Mouse (Mus musculus) adrenal gland, adult 2 months (tissue): Measurements from ENCODE around the gene Mad1l1. TPM values are rescaled to one million over a fixed set of nuclear protein-coding genes. Genes with fewer than 3 reads are reported as not detected.

Experiments used
- DNase-seq: peaks from one replicate; pipeline ENCODE4 v3.0.0; 2021
- polyA plus RNA-seq: library from polyadenylated mRNA; depleted of rRNA; stranded (reverse); fragments of >200 nt; gene quantifications from 2 replicates; pipeline ENCODE4 v1.2.3, GENCODE M21; 2012
- total RNA-seq, 2 experiments: library from RNA; stranded (reverse); gene quantifications; 2 replicates each; pipeline ENCODE4 v1.2.3; 2021

Mad1l1 gene
- total and polyA plus RNA-seq, 3 experiments: 12.4 to 21.0 (median 20.5) TPM

GRCm38 (mm10) chr5:140258633-140259032, 62.7 kb downstream of the Mad1l1 start:
- no peak for DNase-seq

GRCm38 (mm10) chr5:140258035-140258434, 63.3 kb downstream of the Mad1l1 start:
- no peak for DNase-seq

- no peak for DNase-seq
Observed at GRCm38 (mm10) chr5:140257439-140257838, 63.9 kb downstream of the Mad1l1 start.

GRCm38 (mm10) chr5:140256685-140257084, 64.7 kb downstream of the Mad1l1 start:
- no peak for DNase-seq

- DNase-seq: no peak
Observed at GRCm38 (mm10) chr5:140255265-140255664, 66.1 kb downstream of the Mad1l1 start.

- no peak for DNase-seq
Observed at GRCm38 (mm10) chr5:140254656-140255055, 66.7 kb downstream of the Mad1l1 start.

- no peak for DNase-seq
Observed at GRCm38 (mm10) chr5:140251989-140252388, 69.4 kb downstream of the Mad1l1 start.

GRCm38 (mm10) chr5:140250370-140250769, 71.0 kb downstream of the Mad1l1 start:
- no peak for DNase-seq

GRCm38 (mm10) chr5:140249359-140250062, 71.8 kb downstream of the Mad1l1 start:
- DNase-seq: no peak

- DNase-seq: no peak
Observed at GRCm38 (mm10) chr5:140248101-140248500, 73.3 kb downstream of the Mad1l1 start.

GRCm38 (mm10) chr5:140240235-140240634, 81.1 kb downstream of the Mad1l1 start:
- no peak for DNase-seq

- DNase-seq: no peak
Observed at GRCm38 (mm10) chr5:140238880-140239279, 82.5 kb downstream of the Mad1l1 start.

- no peak for DNase-seq
Observed at GRCm38 (mm10) chr5:140230818-140231217, 90.5 kb downstream of the Mad1l1 start.

- no peak for DNase-seq
Observed at GRCm38 (mm10) chr5:140228306-140228705, 93.0 kb downstream of the Mad1l1 start.

- DNase-seq: no peak
Observed at GRCm38 (mm10) chr5:140226871-140227270, 94.5 kb downstream of the Mad1l1 start.

- no peak for DNase-seq
Observed at GRCm38 (mm10) chr5:140225881-140226280, 95.5 kb downstream of the Mad1l1 start.

GRCm38 (mm10) chr5:140225103-140225502, 96.2 kb downstream of the Mad1l1 start:
- DNase-seq: no peak

GRCm38 (mm10) chr5:140223070-140224053, 98.0 kb downstream of the Mad1l1 start:
- DNase-seq: no peak

GRCm38 (mm10) chr5:140221016-140221650, 100.2 kb downstream of the Mad1l1 start:
- peak; percentile 53 for DNase-seq

GRCm38 (mm10) chr5:140219252-140219651, 102.1 kb downstream of the Mad1l1 start:
- DNase-seq: no peak

- DNase-seq: no peak
Observed at GRCm38 (mm10) chr5:140217900-140218299, 103.5 kb downstream of the Mad1l1 start.

- DNase-seq: no peak
Observed at GRCm38 (mm10) chr5:140217083-140217482, 104.3 kb downstream of the Mad1l1 start.
